Mouse (Mus musculus) frontal cortex, postnatal 14 days (tissue): ENCODE results near the gene Kalrn.

Experiments
- DNase-seq, 2 experiments: peaks; one replicate each; pipeline ENCODE4 v3.0.0; 2022; ENCODE audit warnings: low spot score in 2 of 2

Gene Kalrn

DNA sequence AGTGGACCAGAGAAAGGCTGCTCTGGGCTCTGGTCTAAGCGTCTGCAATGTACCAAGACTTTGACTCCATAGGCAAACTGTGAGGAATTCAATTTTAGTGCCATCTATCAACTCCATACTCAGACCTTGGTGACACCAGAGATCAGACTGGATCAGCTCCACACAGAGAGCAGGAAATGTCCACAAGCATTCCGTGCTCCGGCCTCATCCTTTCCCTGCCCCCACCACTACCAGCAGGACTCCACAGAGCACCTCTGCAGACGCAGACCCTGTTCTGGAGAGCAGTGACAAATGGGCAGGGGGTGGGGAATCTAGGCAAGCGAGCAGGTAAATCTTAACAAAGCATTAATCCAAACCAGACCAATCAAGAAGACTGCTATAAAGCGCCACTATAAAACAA, 15.4 kb downstream of the Kalrn start:
- DNase-seq: peak in 1 of 2 experiments; percentile 3

DNA sequence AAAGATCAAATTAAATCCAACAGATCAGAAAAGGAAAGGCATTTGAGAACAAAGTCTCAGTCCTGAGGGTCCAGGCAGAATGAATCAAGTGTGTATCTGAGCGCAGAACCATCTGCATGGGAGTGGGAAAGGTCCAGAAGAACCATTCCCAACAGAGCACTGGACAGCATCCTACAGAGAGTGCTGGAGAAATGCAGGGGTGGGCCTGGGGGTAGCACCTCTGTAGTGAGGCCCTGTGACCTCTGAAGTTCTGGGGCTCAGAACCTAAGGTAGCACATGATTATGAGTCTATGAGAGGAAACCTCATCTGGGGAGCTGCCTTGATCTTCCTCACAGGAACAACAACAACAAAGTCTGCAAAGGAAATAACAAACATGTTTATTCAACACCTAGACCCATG, 20.6 kb downstream of the Kalrn start:
- no peak for DNase-seq

DNA sequence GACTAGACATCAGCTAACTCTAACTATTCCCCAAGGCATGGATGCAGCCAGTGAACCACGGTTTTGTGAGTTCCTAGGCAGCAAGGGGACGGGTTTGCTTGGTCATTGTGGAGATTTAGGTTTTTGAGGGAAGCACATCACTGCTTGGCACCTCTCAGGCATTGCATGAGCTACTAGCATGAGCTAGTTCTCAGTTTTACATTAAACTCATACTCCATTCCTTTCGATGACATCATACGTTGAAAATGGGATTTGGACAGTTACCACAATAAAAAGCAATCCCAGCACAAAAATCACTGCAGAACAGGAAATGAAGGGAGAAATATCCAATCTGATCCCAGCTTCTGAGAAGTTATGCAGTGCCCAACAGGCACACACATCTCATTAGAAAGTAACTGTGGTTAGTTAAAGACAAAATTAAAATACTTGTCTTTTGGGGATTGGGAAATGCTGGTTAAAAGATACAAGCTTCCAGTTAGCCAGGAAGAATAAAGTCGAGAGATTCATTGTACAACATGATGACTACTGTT, 23.8 kb downstream of the Kalrn start:
- DNase-seq: no peak

DNA sequence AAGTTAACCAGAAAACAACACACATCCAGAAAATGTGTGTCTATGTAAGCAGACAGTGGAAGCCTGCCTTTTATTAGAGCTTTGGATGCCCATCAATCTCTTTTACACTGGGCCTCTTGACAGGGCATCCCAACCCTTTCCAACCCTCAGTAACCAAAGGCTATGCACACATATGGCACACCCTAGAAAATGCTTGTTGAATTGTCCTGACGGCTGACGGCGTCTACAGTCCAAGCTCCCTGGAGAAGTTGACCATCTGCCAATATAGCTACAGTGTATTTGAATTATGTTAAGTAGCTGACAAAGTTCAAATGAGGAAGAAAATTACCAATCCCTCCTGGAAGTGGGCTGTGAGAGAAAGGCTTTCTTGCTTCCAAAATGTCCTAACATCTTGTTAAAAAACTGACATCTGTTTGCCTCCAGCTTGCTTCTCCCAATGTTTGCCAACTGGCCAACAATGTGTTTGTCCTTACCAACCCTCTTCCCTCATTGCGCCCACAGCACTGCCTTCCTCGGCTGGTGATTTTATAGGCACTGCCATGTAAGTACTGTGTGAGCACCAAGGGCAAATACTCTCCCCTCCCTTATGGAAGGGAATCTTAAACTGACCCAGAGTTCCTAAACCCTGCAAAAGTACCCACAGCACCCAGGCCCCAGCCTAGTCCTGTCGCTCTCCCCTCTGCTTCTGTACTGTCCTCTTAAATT, 26.4 kb downstream of the Kalrn start:
- DNase-seq: no peak

DNA sequence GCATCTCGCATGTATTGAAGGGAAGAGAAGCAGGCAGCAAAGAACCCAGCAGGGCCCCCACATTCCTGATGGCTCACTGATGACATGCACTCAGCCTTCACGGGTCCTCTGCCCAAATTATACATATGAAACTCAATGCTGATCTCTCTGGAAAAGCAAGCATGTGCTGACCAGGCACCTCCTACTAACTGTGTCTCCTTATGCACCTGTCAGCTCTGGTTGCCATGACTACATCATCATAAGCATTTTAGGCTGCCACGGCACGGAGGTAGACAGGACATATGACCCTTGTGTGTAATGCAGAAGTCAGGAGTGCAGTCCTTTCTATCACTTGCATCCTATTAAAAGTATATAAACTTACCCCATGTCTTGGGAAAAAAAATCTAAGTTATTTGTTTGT, 29.6 kb downstream of the Kalrn start:
- DNase-seq: no peak

DNA sequence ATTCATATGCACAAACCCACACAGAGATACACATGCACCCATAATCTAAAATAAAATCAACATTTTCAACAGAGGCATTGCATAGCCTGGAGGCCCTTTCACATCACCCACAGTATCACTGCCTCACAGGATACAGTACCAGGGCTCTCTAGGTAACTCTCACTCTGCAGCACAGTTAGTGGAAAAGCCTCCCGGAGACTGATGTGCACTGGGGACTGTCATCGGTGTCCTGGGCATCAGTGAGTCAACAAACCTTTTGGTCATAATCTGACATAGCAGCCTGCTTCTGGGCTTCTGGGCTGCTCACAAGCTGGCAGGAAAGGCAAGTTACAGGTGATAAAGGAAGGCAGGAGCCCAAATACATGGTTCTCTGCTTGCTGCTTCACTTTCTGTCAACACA, 31.0 kb downstream of the Kalrn start:
- DNase-seq: no peak

DNA sequence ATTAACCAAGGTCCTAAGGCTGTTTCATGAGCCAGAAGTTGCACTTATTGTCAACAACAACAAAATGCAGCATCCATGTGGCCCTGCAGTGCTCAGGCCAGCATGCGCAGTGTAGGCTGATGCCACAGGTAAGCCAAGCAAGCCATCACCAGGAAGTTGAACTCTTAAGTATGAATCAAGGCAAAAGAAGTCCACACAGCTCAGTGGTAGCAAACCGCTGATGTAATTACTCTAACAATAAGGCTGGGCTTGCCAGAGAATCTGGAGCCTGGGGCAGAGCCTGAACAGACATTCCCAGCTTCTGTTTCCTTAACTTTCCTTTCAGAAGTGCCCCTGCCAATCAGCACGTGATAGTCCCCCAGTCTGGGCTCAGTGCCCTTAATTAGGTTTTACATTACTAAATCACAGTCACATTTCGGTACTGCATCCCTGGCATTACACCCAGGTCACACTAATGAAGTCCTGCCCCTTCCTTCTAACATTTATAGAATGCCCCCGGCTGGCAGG, 34.6 kb downstream of the Kalrn start:
- no peak for DNase-seq

DNA sequence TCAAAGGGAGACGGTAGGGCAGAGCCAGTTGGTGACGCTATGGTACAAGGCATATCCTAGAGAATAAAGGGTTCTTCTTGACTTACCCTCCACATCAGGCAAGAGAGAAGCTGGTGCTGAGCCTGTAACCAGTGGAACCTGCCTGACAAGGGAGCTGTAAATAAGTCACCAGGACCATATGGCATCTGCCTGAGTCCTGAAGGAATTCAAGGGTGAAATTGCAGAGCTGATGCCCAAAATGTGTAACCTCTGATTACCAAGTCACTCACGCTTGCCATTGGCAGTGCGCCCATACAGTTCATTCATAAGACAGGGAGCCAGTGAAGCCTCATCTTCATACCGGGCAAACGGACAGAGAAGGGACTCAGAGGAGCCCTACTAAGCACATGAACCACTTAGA, 37.0 kb downstream of the Kalrn start:
- no peak for DNase-seq

DNA sequence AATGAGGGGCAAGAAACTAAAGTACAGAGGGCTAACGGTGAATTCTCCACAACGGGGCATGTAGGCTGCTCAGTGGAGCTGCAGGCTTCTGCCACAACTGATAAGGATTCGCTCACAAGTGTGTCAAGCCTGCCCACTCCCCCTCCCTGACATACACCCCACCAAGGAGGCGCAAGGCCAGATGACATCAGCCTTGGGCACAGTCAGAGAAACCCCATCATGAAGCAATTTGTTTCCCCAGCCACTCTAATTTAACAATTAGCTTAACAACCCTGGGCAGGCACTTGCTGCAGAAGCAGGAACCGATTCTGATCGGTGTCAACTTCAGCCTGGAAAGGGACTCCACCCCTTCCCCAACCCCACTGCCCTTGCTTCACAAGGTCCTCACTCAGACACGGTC, 38.2 kb downstream of the Kalrn start:
- no peak for DNase-seq

DNA sequence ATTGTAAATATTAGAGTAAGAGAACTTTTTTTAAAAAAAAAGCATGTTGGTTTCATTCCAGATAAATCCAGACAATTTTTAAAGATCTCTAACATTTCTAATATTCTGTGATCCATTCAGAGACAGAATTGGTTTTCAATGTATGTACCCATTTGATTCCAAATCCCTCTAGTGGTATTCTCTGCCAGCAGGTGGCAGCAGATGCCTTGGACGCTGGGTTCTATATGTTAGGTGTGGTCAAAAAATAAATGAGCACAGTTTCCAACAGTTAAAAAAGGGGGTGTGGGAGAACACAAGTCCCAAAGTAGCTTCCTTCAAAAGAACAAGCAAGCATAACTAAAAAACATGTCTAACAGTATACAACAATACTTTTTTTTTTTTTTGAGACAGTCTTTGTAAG, 41.8 kb downstream of the Kalrn start:
- DNase-seq: no peak

DNA sequence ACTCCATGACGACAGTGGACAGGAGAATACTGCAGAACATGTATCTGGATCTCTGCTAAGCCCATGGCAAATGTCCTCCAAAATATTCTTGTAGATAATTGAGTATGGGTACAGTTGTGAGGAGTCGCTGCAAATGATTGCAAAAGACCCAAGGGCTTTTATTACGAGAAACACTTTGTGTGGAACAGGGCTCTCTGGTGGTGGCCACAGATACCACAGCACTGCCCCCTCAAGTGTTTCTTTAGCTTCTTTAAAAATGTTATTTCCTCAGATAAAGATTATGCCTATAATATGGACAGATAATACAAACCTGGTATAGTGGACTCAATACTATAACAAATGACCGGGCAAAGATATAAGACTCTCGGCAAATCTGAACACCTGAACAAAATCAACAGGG, 43.3 kb downstream of the Kalrn start:
- DNase-seq: no peak

DNA sequence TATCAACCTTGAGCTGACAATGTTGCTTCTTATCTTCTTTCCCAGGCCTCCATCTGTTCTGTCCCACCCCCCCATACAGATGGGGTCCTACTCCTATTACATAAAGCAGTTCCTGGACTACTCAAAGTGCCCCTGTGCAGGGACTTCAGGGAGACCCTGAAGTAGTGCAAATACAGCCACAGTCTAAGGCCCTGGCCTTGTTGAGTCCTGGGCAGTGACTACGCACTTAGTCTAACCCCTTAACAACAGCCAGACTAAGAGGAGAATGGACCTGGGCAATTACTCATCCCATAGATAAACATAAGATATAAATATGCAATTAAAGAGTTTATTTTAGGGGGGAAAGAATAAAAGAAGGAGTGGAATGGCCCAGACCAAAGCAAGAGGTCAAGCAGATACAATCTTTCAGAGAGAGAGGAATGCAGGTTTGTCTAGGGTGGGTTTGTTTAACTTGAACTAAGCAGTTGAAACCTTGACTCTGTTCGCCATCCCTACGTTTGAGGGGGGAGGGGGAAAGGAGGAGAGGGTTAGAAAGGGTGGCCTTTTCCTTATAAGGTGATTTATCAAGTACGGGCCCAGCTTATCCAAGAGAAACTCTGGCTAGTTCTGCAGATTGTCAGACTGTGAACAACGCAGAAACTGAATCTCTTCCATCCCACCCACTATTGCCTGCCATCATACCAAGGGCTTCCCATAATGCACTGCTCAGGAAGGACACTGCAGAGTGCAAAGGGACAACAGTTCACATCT, 44.9 kb downstream of the Kalrn start:
- no peak for DNase-seq

DNA sequence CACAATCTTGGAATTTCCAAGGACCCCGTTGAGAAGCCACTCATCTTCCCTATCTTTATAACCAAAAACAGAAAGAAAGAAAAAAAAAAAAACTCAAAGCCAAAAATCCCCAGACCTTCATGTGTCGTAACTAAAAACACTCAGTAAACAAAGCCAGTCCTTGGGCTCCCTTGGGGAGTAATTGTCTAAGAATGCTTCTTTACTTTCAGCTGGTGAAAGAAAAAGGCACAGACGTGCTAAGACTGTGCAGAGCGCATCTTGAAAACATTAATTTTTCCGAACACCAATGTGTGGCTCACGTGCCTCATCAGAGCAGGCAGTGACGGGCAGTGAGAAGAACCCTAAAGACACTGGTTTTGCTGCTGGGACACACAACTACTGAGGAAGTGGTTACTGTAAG, 47.0 kb downstream of the Kalrn start:
- no peak for DNase-seq

DNA sequence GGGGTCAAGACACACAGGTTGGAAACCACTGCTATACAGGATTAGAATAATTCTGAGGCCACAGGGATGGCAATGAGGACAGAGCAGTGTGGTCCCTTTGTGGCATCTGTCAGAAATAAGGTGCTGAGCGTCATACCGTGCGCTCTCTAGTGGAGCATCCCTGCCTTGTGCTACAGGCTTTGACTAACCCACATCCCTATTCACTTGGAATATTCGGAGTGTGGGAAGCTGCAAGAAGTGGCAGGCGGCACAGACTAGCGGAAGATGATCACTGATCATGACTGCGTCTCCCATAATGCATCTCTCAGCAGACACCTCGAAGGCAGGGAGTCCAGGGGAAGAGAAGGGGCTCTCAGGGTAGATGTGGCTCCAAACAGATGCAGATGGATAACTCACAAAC, 47.5 kb downstream of the Kalrn start:
- peak; percentile 45 to 54 for DNase-seq

DNA sequence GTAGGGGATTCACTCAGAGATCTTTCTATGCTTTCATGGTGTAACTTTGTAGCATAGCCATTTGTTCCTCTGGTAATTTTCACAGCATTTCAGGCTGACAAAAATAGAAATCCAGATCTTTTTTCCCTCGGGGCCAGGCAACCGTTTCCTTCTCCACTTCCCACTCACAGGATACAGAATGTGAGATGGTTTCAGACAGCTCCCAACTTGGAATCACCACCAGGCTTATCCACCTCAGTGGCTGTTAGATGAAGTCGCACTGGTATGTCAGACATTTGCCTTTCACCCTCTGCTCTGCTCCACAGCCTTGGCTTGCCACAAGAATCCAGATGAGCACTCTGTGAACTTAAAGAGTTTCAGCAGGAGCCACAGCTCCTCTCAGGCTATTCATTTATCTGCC, 48.1 kb downstream of the Kalrn start:
- no peak for DNase-seq

DNA sequence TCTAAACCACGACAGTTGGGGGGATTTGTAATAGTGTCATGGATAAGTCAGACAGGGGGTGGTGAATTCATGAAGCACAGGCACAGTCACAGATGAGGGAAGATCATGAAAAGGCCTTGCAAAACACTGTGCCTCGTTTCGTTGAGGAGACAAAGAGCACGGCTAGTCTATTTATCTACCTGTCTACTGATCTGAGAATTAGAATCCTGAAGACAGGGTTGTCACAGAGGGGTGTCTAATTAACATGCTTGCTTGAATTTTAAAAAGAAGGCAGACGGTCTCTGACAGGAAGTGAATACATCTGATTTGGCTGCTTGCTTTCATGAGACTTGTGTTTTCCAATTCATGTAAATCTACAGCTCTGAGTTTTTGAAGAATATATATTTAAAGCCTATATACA, 52.3 kb downstream of the Kalrn start:
- no peak for DNase-seq

DNA sequence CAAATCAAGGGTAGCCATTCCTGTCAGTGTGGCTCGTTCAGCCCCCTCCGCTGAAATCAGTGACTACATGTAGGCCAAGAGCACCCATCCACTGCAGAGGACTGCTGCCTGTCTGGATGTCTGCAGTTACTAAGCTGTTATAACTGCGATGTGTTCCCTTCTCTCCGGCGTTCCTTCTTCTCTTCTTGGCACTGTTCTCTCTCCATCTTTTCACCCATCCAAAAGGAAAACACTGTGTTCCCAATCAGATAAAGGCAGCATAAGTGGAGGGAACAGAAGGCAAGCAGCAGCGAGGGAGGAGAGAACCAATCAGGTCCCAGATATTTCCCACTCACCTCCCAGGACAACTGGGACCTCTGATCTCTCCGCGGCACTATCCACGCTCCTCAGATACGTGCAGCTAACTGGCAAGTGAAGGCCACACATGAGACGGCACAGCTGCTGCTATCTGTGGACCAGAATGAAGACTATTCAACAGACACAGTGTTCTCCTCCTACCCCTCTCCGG, 56.4 kb downstream of the Kalrn start:
- DNase-seq: no peak

DNA sequence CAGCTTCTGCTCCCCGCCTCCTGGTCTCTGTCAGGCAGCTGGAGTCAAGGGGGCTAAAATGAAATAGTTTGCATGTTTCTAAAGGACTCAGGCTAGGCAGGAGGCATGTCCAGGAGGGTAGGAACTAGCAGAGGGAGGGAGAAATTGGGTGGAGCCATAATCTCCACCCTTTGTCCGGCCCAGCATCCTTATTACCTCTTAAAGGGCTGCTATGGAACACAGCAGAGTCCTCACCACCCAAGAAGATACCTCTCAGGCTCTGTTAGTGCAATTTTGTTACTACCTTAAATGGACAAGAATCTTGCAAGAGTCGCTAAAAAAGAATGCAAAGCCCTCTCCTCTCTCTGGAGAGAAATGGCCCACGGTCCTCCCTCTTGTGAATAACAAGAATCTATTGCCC, 57.8 kb downstream of the Kalrn start:
- DNase-seq: no peak

DNA sequence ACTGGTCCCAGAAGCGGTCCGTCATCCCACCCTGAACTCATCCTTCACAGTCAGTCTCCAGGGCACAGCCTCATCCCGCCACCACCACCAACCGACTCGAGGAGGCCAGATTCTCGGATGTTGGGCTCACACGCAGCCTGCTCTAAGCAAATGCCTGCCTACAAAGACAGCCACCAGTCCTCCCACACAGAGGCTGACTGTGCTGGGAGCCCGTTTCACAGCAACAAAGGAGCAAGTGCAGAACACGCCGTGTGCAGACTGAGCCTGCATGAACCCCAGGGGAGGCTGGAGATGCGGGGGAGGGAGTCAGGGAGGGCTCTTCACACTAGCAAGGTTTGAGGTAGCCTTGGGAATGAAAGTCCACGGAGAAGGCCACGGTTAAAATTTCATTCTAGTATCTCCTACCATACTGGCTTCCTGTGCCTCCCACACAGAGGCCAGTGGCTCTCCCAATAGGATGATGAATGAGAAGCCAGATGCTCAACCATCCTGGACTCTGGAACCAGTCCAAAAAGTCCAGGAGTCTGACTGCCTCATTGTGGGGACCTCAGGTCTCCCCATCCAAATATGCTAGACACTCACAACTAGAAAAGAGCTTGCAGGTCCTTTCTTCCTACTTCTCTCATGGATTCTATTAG, 59.3 kb downstream of the Kalrn start:
- peak; percentile 64 to 66 for DNase-seq

DNA sequence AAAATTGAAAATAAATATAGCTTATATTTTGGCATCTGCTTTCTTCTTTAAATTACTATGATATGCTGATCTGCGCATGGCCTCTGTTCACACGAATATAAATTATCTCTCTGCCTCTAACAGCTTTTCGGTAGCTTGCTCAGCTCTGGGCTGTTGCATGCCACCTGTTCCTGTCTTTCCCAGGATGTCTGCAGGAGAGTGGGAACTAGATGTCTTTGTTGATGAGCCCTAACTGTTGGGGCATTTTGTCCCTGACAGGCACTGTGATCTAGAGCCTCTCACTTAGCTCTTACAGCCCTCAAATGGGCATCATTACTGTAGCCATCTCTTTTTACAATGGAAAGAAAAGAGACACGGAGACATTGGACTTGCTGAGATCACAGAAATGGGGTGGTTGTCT, 61.0 kb downstream of the Kalrn start:
- DNase-seq: no peak

DNA sequence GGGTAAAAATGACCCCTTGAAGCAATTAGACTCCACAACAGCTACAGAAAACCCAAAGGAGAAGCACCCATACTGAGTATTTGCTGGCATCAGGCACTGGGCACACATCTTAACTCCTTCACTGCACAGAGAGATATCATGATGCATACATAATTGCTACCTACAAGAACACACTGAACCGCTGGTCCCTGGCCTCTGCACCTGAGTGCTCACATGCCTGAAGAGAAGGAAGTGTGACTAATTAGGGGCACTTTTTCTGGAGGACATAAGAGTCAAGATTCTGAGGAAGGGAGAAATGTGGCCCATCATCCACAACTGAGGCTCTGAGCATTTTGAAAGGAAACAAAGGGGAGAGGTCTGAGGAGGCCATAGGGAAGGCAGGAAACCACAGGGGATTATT, 65.2 kb downstream of the Kalrn start:
- DNase-seq: no peak

DNA sequence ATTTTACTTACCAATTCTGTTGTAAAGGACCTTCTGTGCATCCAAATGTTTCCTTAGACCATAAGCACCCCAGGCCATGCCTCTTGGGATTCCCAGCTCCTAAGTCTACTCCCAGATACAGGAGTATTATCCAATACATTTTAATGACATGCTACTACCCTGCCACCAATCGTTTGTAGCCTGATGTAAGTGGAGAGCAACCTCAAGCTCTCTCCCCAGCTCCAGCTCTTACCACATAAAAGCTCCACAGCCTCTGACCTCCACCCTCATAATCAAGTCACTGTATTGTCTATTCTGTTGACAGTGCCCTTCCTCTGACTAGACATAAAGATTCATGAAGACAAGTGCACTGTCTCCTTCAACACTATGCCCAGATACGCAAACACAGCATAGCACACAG, 67.3 kb downstream of the Kalrn start:
- DNase-seq: no peak

DNA sequence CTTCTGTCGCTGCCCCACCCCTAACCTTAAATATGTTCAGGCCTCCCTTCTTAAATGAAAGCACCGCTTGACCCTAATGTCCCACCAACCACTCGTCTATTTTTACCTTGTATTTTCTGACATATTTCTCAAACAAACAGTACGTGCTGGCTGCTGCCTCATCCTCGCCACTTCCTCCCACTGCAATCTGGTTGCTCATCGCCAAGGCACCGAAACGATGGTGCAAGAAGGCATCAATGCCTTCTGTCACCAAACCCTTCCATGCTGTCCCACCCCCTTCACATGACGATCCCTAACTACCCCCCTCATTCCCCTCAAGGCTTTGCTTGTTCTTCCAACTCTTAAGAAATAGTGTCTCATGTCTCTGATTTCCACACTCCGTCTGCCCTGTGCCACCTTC, 69.1 kb downstream of the Kalrn start:
- no peak for DNase-seq
